ENCODE assay signal across 19 mouse cellular contexts in the genomic region with DNA sequence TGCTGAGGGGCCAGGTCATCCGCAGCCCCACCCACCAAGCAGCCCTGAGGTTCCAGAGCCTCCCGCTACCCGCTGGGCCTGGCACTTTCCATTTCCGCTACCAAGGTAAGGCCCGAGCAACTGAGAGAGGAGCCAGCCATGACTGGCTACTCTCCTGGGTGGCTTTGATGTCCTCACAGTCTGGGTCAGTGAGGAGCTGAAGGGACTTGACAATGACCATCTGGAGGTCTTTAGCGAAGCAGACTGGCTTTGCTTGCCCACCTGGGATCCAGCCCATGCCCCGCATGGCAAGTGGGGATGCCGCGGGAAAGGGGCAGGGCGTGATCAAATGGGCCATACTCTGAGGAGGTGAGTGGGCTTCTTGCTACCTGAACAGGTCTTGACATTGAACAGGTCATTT. TPM values are rescaled to one million over a fixed set of nuclear protein-coding genes. Genes with fewer than 3 reads are reported as not detected.
A peak's percentile ranks its signal among the peaks of the same experiment; 100 is the strongest.
DNase-seq lines count a peak whose midpoint lies in the region; ATAC-seq lines count a peak whose summit lies in the region.
"Had no signal": no experiment of that assay in that cellular context is flagged by ENCODE, and none has a peak within 500 bp of the region (broad histone marks: within the 10 kb centered on the region; RNA-seq: fewer than 3 reads in every experiment).

No protein-coding gene starts in this region.

- ATAC-seq in forebrain, embryonic 15.5 days (replicated peaks): no peak
- ATAC-seq in forebrain, embryonic 14.5 days: no peak
- ATAC-seq: activated CD4-positive, CD25-positive, alpha-beta regulatory T cell, adult 4 months; CD4-positive, CD25-positive, alpha-beta regulatory T cell, adult 4 months; forebrain, embryonic 13.5 days; forebrain, postnatal 0 days; Patski had no signal

- H3K36me3 ChIP-seq in forebrain, embryonic 15.5 days: peaks cover 6% of the 10 kb centered on the region; the same call in 1 of the 2 replicates
- H3K36me3 ChIP-seq in forebrain, embryonic 14.5 days (ENCODE audit: control insufficient read depth, insufficient read depth, low read length): peaks cover 12% of the 10 kb centered on the region
- H3K36me3 ChIP-seq: embryonic facial prominence, embryonic 10.5 days; embryonic facial prominence, embryonic 12.5 days; G1E had no signal

- 0 out of 2 replicates have a peak overlapping the region, but pooled peaks have one; percentile 14 for H3K27ac ChIP-seq in forebrain, embryonic 15.5 days (replicated peaks)
- H3K27ac ChIP-seq in forebrain, embryonic 14.5 days (ENCODE audit: low read depth, low read length): no peak overlapping the region
- H3K27ac ChIP-seq: embryonic facial prominence, embryonic 10.5 days; embryonic facial prominence, embryonic 12.5 days; forebrain, embryonic 13.5 days had no signal

- H3K4me1 ChIP-seq in forebrain, embryonic 15.5 days: peaks cover 70% of the 10 kb centered on the region
- peaks cover 56% of the 10 kb centered on the region for H3K4me1 ChIP-seq in forebrain, embryonic 14.5 days (ENCODE audit: control insufficient read depth, insufficient read depth, low read length)

- peak; percentile 46 for DNase-seq in cerebellum, adult 9-11 months
- DNase-seq in cerebellum, adult 8-10 months: no peak
- peak; percentile 64 to 72 for DNase-seq in cerebellum, postnatal 14 days
- no peak for DNase-seq in cerebellum, adult 11-12 months
- DNase-seq in forebrain, embryonic 14.5 days (ENCODE audit: low spot score): no peak
- DNase-seq: adrenal gland, adult 8-10 months; adrenal gland, postnatal 14 days; adrenal gland, postnatal 36 days; B cell, adult 2 months; cerebellum, adult 11 months; forebrain, postnatal 0 days had no signal

- H3K27me3 ChIP-seq in forebrain, embryonic 15.5 days: no peaks in the 10 kb centered on the region
- H3K27me3 ChIP-seq in forebrain, embryonic 14.5 days (replicated peaks; ENCODE audit: control insufficient read depth, insufficient read depth, low read length): no peaks in the 10 kb centered on the region

- 90% methylated on average over 10 of the region's 10 CpGs for WGBS in forebrain, embryonic 15.5 days
- 96% methylated on average over 10 of the region's 10 CpGs for WGBS in forebrain, embryonic 14.5 days

- H3K9ac ChIP-seq in forebrain, embryonic 15.5 days (replicated peaks): no peak overlapping the region
- no peak overlapping the region for H3K9ac ChIP-seq in forebrain, embryonic 14.5 days (ENCODE audit: low read length)
- H3K9ac ChIP-seq: embryonic facial prominence, embryonic 12.5 days; forebrain, embryonic 13.5 days; forebrain, postnatal 0 days had no signal

- H3K9me3 ChIP-seq in forebrain, embryonic 15.5 days: no peaks in the 10 kb centered on the region
- H3K9me3 ChIP-seq in forebrain, embryonic 14.5 days (replicated peaks; ENCODE audit: control insufficient read depth, low read length): no peaks in the 10 kb centered on the region
- H3K9me3 ChIP-seq: embryonic facial prominence, embryonic 10.5 days; embryonic facial prominence, embryonic 12.5 days; forebrain, embryonic 13.5 days; G1E had no signal

- no peak overlapping the region for H3K4me3 ChIP-seq in forebrain, embryonic 15.5 days
- no peak overlapping the region for H3K4me3 ChIP-seq in forebrain, embryonic 14.5 days (ENCODE audit: low read depth, low read length)
- H3K4me3 ChIP-seq: embryonic facial prominence, embryonic 10.5 days; embryonic facial prominence, embryonic 12.5 days; forebrain, embryonic 13.5 days had no signal

- H3K4me2 ChIP-seq in forebrain, embryonic 15.5 days (replicated peaks): no peak overlapping the region
- H3K4me2 ChIP-seq in forebrain, embryonic 14.5 days (ENCODE audit: low read length): no peak overlapping the region
- H3K4me2 ChIP-seq: embryonic facial prominence, embryonic 12.5 days; forebrain, embryonic 13.5 days had no signal

RNA-seq across cellular contexts. Expression of gene Phf12, which starts 19.6 kb away (rescaled TPM):
- 22.5 and 26.0 TPM in 2 replicates for polyA plus RNA-seq in forebrain, embryonic 15.5 days (2015; fragmentation: Nextera tagmentation; extraction: Ambion mirVana)
- polyA plus RNA-seq in forebrain, embryonic 14.5 days (2014; fragmentation: Nextera tagmentation; extraction: Ambion mirVana): 16.5 and 17.0 TPM in 2 replicates

RNA-seq across cellular contexts. Expression of gene Sez6, which starts 32.3 kb away (rescaled TPM):
- 243 and 249 TPM in 2 replicates for polyA plus RNA-seq in forebrain, embryonic 15.5 days (2015; fragmentation: Nextera tagmentation; extraction: Ambion mirVana)
- 140 and 175 TPM in 2 replicates for polyA plus RNA-seq in forebrain, embryonic 14.5 days (2014; fragmentation: Nextera tagmentation; extraction: Ambion mirVana)
- polyA plus RNA-seq: CD4-positive, CD25-positive, alpha-beta regulatory T cell, adult 4 months; Patski had no signal

Comparison
In these comparisons a context has a peak if more than half of its experiments do, and no peak if none do; other contexts are left out.
1. DNase-seq: peak in cerebellum, adult 9-11 months (single experiment) and cerebellum, postnatal 14 days (2 of 2); none in cerebellum, adult 8-10 months (single experiment), cerebellum, adult 11-12 months (single experiment) and forebrain, embryonic 14.5 days (single experiment).